Mouse (Mus musculus): Measurements from ENCODE around the gene Robo3. TPM values are rescaled to one million over a fixed set of nuclear protein-coding genes. Genes with fewer than 3 reads are reported as not detected.

The Robo3 gene
- polyA plus RNA-seq, 1 experiment from 2014 or later = not detected

DNA sequence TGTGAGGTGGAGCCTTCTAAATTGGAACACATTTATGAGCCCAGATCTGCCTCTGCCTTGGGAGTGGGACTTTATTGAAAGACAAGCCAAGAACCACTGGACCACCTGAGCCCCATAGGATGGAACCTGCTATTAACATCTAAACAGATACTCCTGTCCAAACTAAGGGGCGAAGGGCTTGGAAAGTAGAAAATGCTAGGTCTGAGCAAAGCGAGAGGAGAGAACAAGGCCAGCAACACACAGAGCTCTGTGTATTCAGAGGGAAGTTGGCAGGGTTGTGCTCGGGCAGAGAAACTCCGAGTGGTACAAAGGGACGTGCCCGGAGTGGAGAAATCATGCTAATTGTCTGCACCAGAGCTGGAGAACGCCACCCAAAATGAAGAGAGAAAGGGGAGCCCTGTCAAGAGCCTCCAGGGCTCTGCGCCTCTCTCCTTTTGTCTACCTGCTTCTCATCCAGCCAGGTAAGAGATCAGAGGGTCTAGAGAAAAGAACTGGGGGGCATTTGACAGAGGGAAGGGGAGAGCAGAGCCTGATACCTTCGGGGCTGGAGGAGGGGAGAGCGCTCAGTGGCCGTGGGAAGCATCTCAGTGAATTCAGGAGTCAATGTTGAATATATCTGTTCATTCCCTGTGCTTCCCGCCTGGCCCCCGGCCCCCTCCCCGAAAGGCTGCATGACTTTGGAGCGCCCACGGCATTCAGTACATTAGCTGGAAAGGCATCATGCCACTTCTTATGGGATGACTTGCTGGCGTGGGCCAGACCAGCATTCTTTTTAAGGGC lies 65.6 kb downstream of the Robo3 start, which contains the start of gene Hepacam:
Gene Hepacam, plus strand, starts transcription at position 51 of the 780 bp plus-strand sequence.
- no peak for ATAC-seq (ENCODE audit: insufficient number of reproducible peaks, insufficient read depth, low FRiP score, low TSS enrichment, low read depth)
- no peak within 1 kb of the TSS for H3K27ac ChIP-seq

DNA sequence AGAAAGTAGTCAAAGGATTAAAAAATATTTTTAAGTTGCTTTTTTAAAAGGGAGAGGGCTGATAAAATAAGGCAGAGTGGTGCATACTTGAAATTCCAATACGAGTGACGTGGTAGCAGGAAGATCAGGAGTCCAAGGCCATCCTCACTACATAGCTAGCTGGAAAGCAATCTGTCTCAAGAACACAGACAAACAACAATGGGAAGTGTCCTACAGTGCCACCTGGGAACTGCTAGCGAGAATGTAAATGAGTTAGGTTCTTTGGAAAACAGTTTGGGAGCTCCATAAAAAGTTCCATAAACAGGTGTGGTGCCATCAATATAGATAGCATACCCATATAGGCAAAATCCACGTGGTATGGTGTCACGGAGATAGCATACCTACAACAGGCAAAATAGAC lies 67.3 kb downstream of the Robo3 start:
- no peak overlapping the region for H3K4me3 ChIP-seq (replicated peaks)
- H3K9ac ChIP-seq (replicated peaks) = no peak overlapping the region
- H3K27ac ChIP-seq = no peak overlapping the region
- ATAC-seq (ENCODE audit: insufficient number of reproducible peaks, insufficient read depth, low FRiP score, low TSS enrichment, low read depth) = no peak
- no peaks in the 10 kb centered on the region for H3K36me3 ChIP-seq
- H3K4me2 ChIP-seq = no peak overlapping the region
- H3K4me1 ChIP-seq (replicated peaks) = no peaks in the 10 kb centered on the region
- 69% methylated on average over 5 of the region's 5 CpGs for WGBS
- 0 out of 2 replicates have a peak, but pooled peaks cover 3% of the 10 kb centered on the region for H3K27me3 ChIP-seq
- H3K9me3 ChIP-seq = no peaks in the 10 kb centered on the region

More for the DNA sequence above, 65.6 kb downstream of the Robo3 start, which contains the start of gene Hepacam:
- H3K9ac ChIP-seq (replicated peaks) = no peak within 1 kb of the TSS
- 80% methylated on average over 17 of the region's 17 CpGs for WGBS
- H3K36me3 ChIP-seq = no peaks in the 10 kb centered on the region
- no peak within 1 kb of the TSS for H3K4me3 ChIP-seq (replicated peaks)
- H3K27me3 ChIP-seq = 0 out of 2 replicates have a peak, but pooled peaks cover 3% of the 10 kb centered on the region
- H3K9me3 ChIP-seq = no peaks in the 10 kb centered on the region
- H3K4me1 ChIP-seq (replicated peaks) = no peaks in the 10 kb centered on the region
- no peak within 1 kb of the TSS for H3K4me2 ChIP-seq

Other genes starting within 250 kb of the Robo3 start
- gene Tmem218, start 225.0 kb downstream of the Robo3 start, polyA plus RNA-seq (2016; fragmentation: Nextera tagmentation; extraction: Ambion mirVana) = 12.5 and 12.6 TPM in 2 replicates
- gene Slc37a2, start 177.5 kb downstream of the Robo3 start, polyA plus RNA-seq (2016; fragmentation: Nextera tagmentation; extraction: Ambion mirVana) = 1.1 and 2.1 TPM in 2 replicates
- 8.1 and 8.5 TPM in 2 replicates for gene Ccdc15, start 84.8 kb downstream of the Robo3 start, polyA plus RNA-seq (2016; fragmentation: Nextera tagmentation; extraction: Ambion mirVana)
- gene Hepacam, start 65.9 kb downstream of the Robo3 start, polyA plus RNA-seq (2016; fragmentation: Nextera tagmentation; extraction: Ambion mirVana) = 0.06 TPM in 1 of 2 replicates, not detected in the other
- gene Robo4, start 31.3 kb downstream of the Robo3 start, polyA plus RNA-seq (2016; fragmentation: Nextera tagmentation; extraction: Ambion mirVana) = 8.4 and 10.3 TPM in 2 replicates
- gene Msantd2, start 56.1 kb upstream of the Robo3 start, polyA plus RNA-seq (2016; fragmentation: Nextera tagmentation; extraction: Ambion mirVana) = 40.4 and 45.0 TPM in 2 replicates
- gene Esam, start 94.8 kb upstream of the Robo3 start, polyA plus RNA-seq (2016; fragmentation: Nextera tagmentation; extraction: Ambion mirVana) = 26.8 and 29.7 TPM in 2 replicates
- 0.95 and 1.6 TPM in 2 replicates for gene Vsig2, start 106.0 kb upstream of the Robo3 start, polyA plus RNA-seq (2016; fragmentation: Nextera tagmentation; extraction: Ambion mirVana)
- 5.1 and 6.1 TPM in 2 replicates for gene Nrgn, start 119.7 kb upstream of the Robo3 start, polyA plus RNA-seq (2016; fragmentation: Nextera tagmentation; extraction: Ambion mirVana)
- gene Siae, start 122.5 kb upstream of the Robo3 start, polyA plus RNA-seq (2016; fragmentation: Nextera tagmentation; extraction: Ambion mirVana) = 4.5 and 5.0 TPM in 2 replicates
- gene Spa17, start 180.5 kb upstream of the Robo3 start, polyA plus RNA-seq (2016; fragmentation: Nextera tagmentation; extraction: Ambion mirVana) = 6.0 and 6.1 TPM in 2 replicates
- 138 and 145 TPM in 2 replicates for gene Tbrg1, start 224.1 kb upstream of the Robo3 start, polyA plus RNA-seq (2016; fragmentation: Nextera tagmentation; extraction: Ambion mirVana)
- 0.61 and 4.9 TPM in 2 replicates for gene Panx3, start 236.0 kb upstream of the Robo3 start, polyA plus RNA-seq (2016; fragmentation: Nextera tagmentation; extraction: Ambion mirVana)